Mouse (Mus musculus): Measurements from ENCODE around the gene Mms19.
"Not testable (repeated sequence)": the region's sequence is repeated elsewhere in the genome, so short reads cannot be mapped to it uniquely, and the experiment has no call there.

Gene Mms19

DNA sequence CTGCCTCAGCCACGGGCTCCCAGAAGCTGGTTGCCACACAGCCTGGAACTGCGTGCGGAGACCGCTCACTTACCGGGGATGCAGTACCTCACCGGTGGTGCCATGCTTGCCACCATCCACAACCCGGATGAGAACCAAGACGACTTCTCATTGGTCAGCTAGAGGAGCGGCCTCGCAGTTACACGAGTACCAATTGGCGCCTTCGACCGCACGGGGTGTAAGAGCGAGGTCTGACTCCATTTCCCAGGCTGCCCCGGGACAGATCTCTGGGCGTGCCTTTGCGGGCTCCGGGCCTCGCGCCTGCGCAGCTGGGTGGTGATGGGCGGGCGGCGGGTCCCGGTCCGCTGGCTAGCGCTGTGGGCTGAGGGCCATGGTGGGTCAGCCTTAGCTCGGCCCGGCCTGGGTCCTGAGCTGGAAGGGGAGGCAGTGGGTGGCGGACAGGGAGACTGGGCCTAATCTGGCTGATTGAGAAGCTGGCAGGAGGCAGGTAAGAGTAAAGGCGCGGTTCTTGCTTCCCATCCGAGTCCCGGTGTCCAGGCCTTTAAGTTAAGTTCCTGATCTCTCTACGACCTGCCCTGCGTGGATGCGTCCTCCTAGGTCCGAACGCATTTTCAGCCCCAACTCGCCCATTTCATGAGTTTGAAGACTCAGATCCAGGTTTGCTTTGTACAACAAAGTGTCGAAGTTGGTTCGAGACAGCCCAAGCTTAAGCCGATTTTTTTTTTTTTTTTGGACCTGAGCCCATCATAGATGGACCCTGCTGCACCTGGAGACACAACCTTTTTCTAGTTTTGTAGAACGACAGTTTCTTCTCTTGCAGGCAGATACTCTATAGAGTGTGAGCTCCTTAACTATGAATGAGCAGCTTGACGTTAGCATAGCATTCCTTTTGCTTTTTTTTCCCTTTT, 47.5 kb downstream of the Mms19 start, which contains the start of the genes Exosc1 and Zdhhc16:
TSS of gene Exosc1 (minus strand) at position 245 of the 908 bp plus-strand sequence.
TSS of gene Zdhhc16 (plus strand) at position 302 of the 908 bp plus-strand sequence.
- peak; percentile 95 to 98 for DNase-seq (ENCODE audit: low spot score in 2 of 2)

DNA sequence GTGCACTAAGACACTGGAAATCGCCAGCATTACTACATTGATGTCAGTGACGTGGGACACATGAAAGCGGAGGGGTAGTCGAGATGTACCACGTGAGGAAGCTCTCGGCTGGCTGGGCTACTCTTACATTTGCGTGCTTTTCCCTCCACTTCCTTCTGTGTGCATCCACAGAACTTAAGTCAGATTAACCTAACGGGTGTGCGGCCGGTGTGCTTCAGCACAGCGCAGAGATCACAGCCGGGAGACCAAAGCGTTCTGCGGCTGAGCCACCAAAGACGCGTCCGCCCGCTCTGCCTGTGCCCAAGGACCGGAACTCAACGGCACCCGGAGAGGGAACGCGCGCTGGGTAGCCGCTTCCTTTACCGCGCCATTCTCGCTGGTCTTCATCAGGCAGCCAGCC, 48.3 kb downstream of the Mms19 start:
- no peak for DNase-seq (ENCODE audit: low spot score in 2 of 2)

DNA sequence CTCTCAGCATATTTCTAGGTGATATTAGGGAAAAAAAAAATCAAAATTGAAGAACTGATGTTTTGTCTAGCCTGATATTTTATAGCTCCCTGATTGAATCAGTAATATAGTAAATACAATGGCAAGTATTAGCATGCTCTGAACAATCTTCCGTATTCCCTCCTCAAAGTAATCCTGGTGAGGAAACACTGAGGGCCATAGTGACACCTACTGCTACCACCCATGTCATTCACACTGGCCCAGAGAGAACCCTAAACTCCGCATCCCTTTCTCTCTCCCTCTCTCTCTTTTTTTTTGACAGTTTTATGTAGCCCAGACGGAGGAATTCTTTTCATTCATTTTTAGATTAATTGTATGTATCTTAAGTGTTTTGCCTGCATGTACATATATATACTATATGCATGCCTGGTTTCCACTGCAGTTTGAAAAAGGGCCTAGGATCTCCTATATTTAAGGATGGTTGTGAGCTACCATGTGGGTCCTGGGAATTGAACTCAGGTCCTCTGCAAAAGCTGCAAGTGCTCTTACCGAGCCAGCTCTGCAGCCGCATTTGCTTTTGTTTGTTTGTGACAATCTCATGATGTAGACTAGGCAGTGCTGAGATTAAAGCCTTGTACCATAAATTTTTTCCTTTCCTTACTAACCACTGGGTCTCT, 60.4 kb downstream of the Mms19 start:
- no peak for DNase-seq (ENCODE audit: low spot score in 2 of 2)

DNA sequence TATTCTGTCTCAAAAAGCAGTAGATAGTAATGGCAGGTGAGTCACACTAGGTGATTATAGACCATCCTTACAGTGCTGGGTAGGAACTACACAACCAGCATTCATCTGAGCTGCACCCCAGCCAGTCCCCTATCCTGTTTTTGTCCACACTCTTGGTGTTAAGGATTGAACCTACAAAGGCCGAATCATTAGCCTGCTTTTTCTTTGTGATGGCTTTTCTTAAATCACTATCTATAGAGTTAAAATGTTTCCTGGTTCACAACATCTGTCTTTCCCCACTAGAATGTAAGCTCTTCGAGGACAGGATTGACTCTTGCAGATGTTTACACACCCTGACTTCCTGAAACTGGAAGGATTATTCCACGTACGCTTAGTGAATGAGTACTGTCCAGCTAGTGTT, 61.5 kb downstream of the Mms19 start:
- DNase-seq (ENCODE audit: low spot score in 2 of 2): no peak

DNA sequence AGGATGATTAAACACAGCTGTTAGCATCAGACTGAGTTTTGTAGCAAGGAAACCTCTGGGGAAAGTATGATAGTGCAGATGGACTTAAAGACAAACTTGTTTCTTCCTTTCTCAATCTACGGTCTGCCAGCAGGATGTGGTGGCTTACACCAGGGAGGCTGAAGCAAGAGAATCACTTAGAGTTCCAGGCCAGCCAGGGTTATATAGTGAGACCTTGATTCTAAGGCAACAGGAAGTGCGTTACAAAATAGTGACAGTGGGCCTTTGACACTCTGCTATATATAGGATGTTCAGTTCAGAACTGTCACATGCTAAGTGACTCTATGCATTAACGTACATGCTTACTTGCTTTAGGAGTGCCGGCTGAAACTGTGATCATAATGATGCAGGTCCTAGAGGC, 64.1 kb downstream of the Mms19 start:
- no peak for DNase-seq (ENCODE audit: low spot score in 2 of 2)

DNA sequence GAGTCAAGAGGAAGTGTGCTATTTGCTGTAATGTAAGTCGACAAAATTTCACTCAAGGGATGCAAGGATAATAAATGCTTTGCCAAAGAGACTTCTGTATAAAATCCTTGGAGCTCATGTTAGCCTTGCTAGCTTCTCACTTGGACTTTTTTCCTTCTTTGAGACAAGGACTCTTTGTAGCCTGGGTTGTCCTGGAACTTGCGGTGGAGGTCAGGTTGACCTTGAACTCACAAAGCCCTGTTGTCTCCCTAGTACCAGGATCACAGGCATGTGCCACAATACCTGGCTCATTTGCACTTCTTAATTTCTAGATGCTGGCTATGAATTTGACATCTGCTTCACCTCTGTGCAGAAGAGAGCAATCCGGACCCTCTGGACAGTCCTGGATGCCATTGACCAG, 65.7 kb downstream of the Mms19 start:
- DNase-seq (ENCODE audit: low spot score in 2 of 2): no peak

DNA sequence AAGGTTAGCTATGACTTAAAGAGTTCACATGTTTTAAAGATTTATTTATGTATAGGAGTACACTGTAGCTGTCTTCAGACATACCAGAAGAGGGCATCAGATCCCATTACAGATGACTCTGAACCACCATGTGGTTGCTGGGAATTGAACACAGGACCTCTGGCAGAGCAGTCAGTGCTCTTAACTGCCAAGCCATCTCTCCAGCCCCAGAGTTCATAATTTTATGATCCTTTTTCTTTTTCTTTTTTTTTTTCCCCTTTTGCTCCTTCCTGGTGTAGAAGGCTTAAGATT, 66.4 kb downstream of the Mms19 start:
- DNase-seq (ENCODE audit: low spot score in 2 of 2): not testable (repeated sequence)

DNA sequence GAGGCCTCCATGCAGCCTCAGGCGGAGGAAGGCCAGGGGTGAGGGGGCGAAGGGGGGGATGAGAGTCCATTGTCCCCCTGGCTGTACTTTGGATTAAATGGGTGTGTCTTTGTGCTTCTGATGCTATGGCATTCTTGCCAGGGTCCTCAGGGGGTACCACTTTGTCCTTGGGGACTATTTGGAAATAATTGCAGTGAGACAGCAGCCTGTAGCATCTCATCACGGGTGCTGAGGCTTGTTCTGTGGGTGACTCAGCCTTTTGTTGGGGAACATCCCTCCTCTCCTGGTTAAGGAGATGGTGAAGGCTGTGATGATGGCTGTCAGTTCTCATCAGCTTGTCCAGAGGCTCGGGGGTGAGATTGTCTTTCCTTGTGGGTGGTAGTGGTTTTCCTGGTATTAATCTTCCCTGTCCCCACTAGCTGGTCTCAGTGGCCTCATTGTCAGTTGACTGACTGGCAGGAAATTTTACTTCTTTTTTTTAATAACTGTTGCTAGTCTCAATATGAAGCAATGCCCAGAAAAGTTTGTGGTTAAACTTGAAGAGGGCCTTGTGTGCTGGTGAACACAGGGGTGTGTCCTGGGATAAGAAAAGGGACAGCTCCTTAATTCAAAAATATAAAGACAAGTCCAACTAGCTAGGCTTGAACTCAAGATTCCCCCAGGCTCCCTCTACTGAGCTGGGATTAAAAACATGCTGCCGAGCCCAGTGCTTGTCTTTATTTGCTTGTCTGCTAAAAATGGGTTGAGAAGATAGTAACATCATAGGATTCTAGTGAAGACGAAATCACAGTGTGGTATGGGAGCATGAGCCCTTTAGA, 67.0 kb downstream of the Mms19 start:
- no peak for DNase-seq (ENCODE audit: low spot score in 2 of 2)

DNA sequence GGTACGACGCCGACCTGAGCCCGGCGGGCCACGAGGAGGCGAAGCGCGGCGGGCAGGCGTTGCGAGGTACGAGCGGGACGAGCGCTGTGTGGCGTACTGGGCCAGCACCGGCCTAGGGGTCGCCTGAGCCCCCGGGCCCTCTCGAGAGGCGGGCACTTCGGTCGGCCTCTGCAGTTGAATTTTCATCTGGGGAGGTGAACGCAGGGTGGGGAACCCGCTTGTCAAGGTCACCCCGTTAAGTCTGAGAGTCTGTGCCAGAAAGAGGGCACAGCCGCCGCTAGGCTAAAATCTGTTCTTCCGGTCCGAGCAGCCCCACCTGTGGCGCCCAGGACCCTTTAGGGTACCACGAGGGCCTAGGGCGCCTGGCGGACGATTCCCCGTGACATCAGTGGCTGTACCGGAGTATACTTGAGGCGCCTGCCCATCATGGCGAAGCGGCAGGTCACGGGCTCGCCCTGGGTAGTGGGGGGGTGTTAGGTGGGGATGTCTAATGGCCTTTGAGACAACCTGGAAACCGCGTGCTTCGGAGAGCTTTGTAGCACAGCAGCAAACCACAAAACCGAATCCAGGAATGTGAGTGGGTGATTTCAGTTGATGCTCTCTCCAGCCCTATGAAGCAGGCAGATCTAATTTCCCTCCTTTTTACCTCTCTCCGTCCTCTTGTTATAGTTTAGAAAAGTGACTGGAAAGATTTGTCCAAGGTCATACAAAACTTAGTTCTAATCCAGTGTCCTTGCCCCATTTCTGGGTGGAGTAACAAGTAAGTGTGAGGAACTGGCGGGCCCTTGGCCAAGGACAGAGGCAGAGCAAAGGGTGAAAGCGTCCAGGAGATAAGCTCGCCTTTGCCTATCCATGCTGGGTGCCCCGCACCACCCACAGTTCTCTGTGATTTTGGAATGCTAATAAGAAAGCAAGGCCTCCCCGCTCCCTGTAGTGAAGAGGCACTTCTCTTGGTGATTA, 68.6 kb downstream of the Mms19 start:
- peak in 1 of 2 experiments; percentile 49 for DNase-seq (ENCODE audit: low spot score in 2 of 2)

DNA sequence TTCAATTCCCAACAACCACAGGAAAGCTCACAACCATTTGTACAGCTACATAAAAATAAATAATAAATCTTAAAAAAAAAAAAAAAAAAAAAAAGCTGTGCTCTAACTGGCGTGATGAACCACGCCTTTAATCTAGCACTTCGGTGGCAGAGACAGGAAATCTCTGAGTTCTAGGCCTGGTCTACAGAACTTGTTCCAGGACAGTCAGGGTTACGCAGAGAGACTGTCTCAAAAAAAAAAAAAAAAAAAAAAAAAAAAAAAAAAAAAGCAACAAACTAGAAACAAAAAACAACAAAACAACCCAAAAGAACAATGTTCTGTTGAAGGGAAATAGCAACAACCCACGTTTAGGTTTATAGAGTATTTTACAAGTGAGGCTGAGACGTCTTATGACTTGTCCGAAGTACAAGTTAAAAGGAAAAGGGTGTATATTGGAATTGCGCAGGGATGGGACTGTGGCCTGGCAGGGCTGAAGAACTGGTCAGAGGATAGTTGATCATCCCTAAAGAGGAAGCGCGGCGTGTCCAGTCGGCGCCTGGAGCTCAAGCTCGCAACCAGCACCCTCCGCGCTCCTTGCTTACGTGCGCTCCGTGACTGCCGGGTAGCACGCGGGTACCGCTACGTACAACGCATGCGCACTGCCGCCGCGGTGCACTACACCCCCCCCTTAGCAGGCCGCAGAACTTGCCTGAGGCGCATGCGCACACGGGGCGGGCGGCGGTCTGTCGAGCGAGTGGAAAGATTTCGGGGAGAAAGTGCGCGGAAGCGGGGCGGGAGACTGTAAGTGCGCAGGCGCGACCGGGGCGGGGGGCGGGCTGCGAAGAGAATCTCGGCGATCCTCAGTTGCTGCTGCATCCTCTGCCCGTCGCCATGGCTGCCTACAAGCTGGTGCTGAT, 69.5 kb downstream of the Mms19 start, which contains the start of gene Pgam1:
TSS of gene Pgam1 (plus strand) at position 746 of the 896 bp plus-strand sequence.
- peak; percentile 94 to 97 for DNase-seq (ENCODE audit: low spot score in 2 of 2)

DNA sequence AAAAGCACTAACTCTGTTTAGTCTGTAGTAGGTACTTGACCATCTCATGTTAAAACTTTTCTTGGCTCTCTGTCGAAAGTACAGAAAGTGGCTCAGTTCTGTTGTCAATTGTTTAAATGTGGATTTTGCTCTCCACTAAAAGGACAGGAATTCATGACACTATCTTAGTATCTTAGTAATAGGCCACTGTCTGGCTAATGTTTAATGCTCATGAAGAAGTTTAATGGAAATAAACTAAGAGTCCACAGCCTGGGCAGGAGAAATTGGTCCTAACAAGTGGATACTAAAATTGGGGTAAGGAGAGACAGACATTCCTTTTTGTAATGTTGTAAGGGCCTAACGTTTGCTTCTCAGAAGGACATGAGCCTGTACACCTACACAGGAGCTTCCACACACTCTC, 70.6 kb downstream of the Mms19 start:
- no peak for DNase-seq (ENCODE audit: low spot score in 2 of 2)

DNA sequence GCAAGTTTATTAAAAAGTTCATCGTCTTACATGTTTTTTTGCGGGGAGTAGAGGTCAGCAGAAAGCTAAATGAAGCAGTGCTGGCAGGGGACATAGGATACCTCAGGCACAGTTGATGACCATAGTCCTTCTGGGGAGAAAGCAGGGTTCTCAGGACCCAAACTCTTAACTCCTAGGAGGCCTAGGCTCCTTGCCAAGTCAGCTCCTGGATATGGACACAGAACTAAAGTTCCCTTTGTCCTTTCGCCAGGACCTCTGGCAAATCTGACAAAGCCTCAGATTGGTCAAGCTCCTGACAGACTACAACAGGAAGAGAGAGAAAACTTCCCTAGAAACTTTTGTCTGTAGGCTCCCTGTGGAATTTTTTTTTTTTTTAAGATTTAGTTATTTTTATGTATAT, 72.2 kb downstream of the Mms19 start:
- no peak for DNase-seq (ENCODE audit: low spot score in 2 of 2)

DNA sequence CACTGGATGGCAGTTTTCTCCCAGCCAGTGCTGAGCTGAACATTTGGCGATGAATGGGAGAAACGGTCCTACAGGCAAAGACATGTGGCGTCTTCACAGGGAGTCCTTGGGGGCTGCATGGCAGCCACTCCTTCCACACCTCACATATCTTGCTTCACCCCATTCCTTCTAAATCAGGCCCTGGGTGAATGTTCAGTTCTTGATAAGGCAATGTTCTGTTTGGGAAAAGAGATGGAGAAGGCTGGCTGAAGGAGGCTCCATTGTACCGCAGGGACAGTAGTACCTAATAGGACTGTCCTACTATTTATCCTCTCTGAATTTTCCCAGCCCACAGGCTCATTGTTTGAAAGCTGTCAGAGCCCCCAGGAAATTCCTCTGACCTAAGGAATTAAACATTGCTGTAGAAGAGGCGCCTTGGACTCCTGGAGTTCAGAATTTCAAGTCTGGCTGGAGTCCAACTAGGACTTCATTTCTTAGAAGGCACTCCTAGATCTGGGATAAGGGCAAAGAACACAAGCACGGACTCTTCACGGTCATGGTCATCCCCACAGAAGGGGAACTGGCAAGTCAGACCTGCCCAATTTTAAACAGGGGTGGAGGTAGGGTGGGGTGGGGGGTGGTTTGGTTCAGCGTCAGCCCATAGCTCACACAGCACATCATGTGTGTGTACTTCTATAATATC, 73.7 kb downstream of the Mms19 start:
- DNase-seq (ENCODE audit: low spot score in 2 of 2): no peak

DNA sequence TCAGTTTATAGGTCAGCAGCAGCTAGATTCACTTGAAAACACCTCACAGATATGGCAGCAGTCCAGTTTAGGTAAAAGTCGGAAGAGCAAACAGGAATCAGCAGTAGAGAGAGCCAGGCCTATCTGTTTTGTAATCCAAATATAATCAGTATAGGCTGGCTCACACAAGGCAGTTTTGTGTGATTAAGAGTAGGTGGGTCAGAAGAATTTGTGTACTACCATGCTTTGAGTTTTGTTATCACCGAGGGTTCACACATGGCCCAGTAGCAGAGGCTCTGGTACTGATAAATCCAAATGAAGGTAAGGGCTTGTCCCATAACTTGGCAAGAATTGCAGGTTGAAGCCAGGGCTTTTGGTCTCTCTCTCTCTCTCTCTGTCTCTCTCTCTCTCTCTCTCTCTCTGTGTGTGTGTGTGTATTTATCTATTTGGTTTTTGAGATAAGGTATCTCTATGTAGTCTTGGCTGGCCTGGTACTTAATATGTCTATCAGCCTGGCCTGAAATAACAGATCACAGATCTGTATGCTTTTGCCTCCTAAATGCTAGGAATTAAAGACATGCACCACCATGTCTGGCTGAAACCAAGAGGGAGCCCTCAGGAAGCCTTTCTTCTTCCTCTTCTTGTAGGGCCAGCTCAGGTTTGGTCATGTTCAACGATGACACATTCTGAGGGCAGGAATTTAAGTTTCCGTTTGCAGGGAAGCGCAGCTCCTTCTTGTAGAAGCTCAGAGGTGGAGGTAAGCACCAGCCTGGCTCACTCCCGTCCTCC, 74.5 kb downstream of the Mms19 start:
- DNase-seq (ENCODE audit: low spot score in 2 of 2): no peak

DNA sequence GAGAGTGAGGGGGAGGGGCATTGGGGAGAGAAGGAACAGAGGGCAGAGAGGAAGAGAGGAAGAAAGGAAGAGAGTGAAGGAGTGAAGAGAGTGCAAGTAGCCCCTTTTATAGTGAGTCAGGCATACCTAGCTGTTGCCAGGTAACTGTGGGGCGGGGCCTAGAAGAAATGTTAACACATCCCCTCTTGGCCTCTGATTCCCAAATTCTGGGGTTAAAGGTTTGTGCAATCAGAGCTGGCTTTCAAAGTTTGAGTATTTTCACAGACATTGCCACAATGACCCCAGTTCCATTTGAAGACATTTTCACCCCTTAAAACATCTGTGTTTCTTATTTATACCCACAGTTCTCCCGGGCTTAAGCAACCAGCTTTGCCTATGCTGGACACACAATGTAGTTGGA, 75.7 kb downstream of the Mms19 start:
- DNase-seq (ENCODE audit: low spot score in 2 of 2): no peak

DNA sequence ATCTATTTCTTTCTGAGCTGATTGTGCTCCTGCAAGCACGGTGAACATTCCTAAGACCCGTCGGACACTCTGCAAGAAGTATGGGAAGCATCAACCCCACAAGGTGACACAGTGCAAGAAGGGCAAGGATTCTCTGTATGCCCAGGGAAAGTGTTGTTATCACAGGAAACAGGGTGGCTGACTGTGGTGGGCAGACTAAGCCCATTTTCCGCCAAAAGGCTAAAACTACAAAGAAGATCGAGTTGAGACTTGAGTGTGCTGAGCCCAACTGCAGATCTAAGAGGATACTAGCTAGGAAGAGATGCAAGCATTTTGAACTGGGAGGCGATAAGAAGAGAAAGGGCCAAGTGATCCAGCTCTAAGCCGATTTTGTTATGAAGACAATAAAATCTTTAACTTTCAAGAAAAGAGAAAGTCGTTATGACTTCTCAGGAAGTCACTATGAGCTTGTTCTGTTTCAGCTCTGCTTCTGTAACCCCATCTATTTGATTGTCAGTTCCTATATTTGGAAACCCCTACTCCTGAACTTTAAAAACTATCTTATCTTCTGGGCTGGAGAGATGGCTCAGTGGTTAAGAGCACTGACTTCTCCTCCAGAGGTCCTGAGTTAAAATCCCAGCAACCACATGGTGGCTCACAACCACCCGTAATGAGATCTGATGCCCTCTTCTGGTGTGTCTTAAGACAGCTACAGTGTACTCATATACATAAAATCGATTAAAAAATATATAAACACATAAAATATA, 77.9 kb downstream of the Mms19 start:
- DNase-seq (ENCODE audit: low spot score in 2 of 2): no peak

DNA sequence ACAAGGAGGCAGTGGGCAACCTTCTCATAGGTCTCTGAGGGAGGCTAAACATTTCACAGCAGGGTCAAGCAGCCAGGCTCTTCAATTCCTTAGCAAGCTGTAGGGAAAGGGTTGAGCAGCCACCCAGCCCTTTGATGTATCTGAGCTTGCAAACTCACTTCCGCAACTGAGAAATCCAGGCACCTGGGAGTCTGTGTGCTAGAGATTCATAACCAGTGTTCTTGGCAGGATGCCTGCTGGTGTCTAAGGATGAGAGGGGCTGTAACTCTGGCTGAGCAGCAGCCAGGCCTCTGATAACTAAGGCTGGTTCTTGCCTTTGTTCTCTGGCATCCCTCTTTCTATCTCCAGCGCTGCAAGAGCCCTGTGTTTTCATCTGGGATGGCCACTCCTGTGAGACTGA, 79.3 kb downstream of the Mms19 start:
- no peak for DNase-seq (ENCODE audit: low spot score in 2 of 2)

DNA sequence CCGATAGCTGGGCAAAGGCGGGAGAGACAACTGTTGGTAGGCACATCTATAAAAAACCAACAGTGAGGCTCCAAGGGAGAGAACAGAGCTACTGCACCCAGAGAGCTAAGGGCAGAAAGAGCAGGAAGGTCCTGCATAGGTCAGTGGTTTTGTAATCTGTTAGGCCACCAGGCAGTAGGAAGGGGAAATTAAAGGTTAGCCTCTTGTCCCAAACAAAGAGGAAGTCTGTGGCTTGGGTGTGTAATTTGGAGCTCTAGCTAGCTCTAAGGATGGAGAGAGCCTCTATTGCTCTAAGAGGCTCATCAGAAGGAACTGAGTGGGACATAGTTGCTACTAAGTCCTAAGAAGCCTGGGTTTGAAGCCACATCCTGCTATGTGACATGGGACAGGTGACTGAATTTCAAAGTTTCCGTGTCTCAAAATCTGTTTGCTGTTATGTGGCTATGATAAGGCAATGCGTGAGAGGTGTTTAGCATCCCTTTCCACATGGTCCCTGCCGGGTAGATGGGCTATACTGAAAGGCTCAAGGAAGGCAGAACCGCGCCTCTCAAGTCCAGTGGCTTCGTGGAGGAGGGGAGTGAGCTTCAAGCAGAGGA, 80.4 kb downstream of the Mms19 start:
- no peak for DNase-seq (ENCODE audit: low spot score in 2 of 2)

Data from cerebellum, postnatal 4 days (tissue).